Mouse (Mus musculus) heart, adult 9 months (tissue): ENCODE results near the gene Endou.

Experiments
- DNase-seq, 2 experiments: peaks; one replicate each; pipeline ENCODE4 v3.0.0; 2022; ENCODE audit warnings: low spot score in 2 of 2

Endou gene

DNA sequence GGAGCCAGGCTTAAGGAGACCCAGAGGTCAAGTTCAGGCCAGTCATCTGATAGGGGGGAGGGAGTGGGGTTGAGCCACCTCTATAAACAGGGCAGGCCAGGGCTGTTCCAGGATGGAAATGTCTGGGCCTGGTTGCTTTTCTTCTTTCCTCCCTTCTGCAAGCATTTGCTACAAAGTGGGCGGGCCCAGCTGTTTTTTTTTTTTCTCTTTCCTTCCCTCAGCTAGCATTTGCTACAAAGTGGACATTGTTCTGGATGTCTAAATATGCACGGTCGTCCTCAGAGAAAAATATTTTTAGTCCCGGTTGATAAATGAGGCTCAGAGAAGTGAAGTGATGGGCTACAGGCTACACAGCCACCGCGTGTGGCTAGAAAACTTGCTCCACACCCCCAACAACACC is 23.3 kb upstream of the Endou start:
- DNase-seq: no peak

DNA sequence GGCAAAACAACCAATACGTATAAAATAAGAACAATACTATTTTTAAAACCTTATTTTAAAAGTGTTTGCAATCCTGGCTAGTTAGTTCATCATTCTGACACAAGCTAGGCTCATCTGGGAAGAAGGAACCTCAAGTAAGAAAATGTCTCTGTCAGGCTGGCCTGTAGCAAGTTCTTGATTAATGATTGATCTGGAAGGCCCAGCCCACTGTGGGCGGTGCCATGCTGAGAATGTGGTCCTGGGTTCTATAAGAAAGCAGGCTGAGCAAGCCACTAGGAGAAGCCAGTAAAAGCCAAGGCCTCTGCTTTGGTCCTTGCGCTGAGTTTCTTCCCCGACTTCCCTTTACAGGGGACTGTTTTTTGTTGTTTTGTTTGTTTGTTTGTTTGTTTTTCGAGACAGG is 21.4 kb upstream of the Endou start:
- DNase-seq: no peak

DNA sequence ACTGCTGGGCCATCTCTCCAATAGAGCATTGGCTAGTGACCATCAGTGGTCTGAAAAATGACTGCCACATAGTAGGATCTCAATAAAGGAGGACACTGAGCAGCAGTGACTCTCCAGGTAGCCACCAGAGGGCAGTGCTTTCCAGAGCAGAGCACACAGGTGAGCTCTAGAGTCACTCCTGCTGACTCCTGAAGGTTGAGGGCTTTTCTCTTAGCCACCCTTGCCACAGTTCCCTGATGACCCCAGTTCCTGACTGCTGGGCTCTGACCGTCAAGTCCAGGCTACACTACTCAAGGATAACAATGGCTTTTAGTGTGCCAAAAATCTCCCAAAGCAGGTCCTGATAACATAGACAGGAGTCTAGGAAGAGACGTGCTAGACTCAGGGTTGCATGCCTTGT is 20.5 kb upstream of the Endou start:
- DNase-seq: peak; percentile 37 to 62

DNA sequence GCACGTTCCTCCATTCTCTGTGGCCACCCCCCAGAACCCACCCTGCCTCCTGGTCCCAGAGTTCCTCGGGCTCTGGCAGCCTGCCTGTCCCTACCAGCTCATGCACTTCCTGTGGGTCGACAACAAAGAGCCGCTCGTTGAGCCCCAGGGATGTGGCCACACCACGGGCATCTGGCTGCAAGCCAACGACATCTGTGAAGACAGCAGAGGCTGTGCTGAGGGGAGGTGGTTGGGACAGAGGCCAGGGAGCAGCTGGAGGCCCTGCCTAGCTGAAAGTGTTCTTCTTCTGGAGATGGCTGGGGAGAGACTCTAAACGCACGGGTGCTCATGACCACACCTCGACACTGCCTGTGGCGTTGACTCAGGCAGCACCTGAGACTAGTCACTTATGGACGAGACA is 19.6 kb upstream of the Endou start:
- DNase-seq: peak; percentile 51 to 63

DNA sequence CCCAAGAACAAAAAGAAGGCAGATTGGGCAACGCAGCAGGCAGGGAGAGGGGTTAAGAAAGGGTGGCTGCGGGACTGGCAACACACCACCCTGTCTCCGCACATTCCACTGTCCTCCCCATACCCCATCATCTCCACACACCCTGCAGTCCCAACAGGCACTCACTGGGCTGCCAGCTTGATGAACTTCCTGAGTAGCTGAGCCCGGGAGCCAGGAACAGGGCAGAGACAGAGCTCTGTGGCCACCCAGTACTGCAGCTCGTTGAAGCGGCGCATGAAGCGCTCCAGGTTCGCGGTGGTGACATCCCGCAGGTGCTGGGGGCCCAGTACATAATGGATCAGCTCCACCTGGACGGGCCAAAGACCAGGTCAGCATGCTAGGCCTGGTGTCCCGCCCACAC is 18.7 kb upstream of the Endou start:
- no peak for DNase-seq

DNA sequence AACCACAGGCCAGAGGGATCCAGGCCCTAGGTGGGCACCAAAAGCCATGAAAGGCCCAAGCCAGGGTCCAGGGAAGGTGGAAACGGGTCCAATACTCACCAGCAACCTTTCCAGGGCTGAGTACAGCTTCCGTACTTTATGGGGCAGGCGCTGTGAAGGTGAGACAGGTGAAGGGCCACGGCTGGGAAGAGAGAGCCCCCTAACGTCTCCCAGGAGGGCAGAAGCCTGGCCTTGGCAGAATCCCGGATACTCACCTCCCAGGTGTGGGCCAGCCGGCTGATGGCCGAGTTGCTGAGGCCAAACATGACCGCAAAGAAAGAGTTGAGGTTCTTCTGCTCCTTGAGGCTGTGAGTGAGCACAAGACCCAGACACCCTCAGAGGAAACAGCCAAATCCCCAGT is 18.3 kb upstream of the Endou start:
- no peak for DNase-seq

DNA sequence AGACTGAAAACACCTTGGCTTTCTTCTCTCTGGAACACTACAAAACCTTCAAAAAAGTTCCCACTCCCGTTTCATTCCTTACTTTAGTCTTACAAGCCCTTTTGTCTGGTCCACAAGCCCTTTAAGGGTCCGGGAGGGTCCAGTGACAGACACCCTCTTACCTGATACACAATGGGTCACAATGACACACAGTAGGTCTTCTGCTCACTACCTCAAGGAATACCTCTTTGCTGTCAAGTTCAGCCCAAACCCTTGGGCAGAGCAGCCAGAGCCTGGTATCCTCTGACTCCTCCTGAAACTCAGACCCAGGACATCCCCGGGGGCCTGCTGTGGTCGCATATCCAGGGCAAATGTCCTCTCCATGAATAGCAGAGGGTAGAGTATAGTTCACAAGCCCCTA is 17.8 kb upstream of the Endou start:
- DNase-seq: no peak

DNA sequence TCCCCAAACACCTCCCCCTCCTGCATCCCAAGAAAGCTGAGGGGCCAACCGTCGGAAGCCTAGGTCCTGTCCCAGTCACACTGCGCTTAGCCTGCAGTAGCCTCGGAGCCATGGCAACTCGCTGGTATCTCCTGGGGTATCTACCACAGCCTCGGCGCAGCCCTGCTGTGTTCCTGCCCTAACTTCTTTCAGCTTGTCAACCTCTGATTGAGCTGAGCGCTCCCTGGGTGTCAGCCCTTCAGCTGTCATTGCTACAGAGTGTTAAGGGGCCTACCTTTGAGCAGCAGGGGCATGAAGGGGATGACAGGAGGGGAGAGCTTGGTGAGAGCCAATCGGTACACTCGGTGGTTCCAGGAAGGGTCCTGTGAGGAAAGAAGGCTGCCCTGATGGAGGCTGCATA is 17.2 kb upstream of the Endou start:
- DNase-seq: no peak

DNA sequence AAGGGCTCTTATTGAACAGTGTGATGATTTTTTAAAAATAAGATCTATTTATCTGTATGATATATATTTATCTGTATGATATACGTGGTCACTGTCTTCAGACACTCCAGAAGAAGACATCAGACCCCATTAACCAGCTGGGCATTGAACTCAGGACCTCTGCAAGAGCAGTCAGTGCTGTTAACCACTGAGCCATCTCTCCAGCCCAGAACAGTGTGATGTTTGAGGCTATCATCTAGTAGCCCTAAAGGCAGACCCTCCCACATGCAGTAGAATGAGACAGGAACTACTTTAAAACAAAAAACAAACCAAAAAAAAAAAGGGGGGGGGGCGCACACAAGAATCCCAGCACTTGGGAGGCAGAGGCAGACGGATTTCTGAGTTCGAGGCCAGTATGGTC is 16.3 kb upstream of the Endou start:
- no peak for DNase-seq

DNA sequence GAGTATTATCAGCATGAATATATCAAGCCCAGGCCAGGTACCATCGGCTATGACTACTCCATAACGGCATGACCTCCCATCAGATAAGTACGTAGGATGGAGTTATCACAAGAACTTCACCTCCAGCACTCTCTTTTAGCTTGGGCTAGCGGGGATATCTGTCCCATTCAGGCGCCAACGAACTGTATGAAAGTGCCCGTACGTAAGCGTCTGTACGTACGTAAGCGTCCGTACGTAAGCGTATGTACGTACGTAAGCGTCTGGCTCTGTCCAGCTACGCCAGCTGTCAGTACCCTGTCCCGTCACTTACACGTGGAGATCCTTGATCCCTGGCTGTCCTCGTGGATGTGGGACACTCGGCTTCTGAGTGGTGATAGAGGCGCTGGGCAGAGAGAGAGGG is 15.6 kb upstream of the Endou start:
- DNase-seq: no peak

DNA sequence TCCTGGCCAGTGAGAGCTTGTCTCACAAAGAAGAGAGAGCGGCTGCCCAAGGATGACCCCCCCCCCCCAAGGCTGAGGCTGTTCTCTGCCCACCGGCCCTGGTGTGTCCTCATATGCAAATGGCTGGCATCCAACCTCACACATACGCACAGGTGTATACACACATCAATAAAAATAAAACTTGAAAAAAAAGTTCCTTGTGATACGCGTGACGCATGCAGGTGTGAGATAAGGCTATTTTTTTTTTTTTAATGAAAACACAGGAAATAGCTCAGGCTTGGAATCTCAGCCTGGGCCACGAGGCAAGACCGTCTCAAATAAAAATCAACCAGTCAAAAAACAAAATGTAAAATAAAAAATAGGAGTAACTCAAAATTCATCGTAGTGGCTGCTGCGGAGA is 15.1 kb upstream of the Endou start:
- no peak for DNase-seq

DNA sequence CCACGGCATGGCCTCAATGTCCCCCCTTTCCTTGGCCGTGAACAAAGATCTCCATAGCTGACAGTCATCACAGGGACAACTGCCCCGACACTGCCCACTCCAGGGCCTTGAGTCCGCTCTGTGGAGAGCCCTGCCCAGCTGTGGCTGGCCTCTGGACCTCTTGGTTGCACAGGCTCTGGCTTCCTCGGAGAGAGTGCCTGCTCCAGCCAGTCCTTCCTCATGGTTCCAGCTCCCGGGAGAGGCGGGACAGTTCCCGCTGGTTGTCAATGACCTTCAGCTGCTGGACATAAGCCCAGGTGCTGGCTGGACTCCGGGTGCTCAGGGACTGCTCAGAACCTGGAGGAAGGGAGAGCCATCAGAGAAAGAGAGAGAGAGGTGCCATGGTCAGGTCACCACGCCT is 14.2 kb upstream of the Endou start:
- DNase-seq: peak; percentile 81 to 83

DNA sequence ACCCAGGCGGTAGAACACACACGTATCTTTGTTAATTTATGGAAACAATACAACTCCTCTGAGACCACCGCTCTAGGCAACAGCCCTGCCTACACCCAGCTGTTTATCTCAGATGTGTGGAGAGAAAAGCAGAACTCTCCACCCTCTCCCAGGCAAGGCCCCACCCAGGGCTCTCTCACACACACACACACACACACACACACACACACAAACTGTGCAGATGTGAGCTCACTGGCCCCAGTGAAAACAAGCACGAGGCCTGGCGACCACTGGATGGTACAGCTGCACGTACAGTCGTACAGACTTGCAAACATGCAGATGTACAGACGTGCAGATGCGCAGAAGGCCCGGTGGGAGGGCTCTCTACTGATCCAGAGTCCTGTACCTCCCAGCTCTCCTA is 13.8 kb upstream of the Endou start:
- no peak for DNase-seq

DNA sequence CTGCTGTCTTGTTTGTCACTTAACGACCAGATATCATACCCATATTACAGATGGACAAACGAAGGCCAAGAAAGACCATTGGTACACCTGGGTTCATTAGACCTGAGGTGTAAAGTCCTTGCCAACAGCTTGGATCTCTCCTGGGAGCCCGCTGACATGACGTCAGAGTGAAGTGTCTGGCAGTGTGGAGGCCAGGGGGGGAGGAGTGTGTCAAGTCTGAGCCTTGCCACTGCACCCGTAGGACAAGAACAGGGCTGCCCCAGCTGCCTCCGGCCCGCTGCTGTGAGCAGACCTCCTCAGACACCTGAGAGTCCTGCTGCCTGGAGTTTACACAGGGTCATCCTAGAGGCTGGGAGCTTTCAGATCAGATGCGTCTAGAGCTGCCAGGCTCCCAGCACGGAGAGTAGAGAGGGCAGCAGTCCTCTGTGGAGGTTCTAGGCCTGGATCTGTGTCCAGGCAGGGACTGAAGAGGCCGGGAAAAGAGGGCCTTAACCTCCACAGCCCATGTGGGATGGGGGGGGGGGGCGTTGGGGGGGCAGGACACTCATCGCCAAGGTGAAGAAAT is 12.9 kb upstream of the Endou start:
- no peak for DNase-seq

DNA sequence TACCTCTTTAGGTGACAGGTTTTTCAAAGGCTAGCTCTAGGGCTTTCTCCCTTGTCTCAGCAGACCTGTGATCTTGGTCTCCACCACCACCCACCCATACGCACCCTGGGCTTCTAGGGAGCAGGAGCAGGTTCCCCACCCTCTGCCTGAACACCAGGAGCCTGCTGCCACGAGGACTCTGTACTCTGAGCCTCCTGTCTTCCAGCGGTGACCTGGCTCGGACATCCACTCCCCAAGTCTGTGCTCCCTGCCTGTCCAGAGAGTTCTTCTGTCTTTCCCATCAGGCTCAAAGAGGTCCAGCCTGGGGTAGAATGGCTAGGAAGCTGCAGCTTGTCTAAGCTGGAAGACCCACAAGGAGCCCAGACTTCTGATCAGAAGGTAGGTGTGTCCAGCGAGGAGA is 12.1 kb upstream of the Endou start:
- no peak for DNase-seq

DNA sequence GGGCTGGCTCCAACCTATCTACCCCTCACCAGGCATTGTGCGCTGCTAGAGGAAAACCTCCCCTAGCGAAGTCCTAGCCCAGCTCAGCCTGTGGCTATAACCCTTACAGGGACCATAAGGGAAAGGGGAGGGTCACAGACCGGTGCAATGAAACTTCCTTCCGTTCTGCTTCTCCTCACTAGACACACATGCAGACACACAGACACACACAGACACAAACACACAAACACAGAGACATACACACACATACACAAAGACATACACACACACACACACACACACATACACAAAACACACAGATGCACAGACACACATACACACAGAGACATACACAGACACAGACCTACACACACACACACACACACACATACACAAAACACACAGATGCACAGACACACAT is 11.5 kb upstream of the Endou start:
- DNase-seq: no peak

DNA sequence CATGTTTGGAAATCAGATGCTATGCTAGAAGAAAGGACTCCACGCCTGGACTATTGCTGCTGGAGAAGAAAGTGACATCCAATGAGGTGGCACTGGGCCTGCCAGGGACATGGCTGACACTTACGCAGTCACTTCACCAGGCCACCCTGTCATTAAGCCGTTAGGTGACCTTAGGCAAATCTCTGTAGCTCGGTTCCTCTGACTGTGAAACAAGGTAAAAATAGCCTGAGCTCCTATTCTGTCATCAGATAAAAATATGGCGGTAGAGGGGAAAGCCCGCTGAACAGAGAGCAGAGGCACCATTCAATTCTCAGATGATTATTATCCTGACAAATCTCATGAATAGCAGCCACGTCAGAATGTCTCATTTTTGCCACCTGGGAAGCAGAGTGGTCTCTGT is 10.9 kb upstream of the Endou start:
- DNase-seq: no peak

DNA sequence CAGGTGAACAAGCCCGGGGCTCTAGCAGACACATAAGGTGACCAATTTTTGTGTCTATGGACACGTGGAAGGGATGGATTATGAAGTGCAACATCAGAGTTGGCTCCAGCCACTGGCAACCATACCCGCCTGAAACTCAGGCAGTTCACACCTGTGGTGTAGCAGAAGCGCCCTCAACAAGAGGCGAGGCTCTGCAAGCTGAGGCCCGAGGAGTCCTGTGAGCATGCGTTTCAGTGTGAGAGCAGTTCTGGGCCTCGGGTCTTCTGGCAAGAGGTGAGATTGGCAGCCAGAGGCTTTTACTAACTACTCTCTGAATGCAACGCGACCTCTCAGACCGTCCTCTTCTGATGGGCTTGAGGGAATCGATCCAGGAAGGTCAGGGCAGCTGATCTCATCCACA is 10.5 kb upstream of the Endou start:
- DNase-seq: no peak

DNA sequence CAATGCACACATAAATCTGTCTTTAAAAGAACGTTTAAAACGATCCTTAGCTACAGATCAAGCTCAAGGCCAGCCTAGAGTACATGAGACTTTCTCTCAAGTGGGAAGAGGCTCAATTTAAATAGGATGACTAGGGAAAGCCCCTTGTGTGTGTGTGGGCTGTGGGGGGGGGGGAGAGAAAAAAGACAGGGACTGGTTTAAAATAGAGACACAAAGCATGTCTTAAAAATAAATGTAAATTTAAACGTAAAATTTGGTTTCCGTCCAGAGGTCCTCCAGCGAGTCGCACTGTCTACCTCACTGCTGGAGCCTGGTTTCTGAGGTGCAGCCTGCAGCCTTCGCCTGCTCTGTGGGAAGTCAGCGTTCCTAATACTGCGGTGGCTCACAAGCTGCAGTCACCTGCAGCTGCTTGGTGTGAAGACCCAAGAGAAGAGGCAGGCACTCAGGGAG is 9.2 kb upstream of the Endou start:
- no peak for DNase-seq

DNA sequence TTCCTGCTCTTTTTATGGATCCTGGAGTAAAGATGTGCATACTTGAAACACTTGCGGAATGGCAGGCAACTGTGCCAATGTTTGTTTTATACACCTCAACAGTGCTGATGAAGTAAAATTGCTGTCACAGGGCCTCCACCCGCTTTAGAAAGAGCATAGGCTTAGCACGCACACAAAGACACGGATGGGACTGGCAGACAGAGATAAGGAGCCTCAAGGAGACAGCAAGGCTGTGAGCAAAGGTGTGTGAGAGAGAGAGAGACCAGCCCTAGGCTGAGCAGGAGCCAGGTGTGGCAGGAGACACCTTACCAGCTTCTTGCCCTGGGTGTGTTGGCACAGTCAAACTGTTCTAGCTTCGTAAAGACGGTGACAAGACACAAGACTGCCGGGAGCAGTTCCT is 7.8 kb upstream of the Endou start:
- no peak for DNase-seq

DNA sequence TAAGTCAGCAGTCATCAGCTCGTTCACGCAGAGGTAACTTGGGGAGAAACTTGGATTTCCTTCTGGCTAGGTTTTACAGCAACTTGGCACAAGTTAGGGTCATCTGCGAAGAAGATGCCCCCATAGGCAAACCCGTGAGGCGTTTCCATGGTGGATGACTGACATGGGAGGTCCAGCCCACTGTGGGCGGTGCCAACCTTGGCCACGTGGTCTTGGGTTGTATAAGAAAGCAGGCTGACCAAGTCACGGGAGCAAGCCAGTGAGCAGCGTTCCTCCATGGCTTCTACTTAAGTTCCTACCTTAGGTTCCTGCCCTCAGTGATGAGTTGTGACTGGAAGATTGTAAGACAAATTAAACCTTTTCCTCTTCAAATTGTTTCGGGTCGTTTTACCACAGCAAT is 849 bp upstream of the Endou start:
- DNase-seq: no peak

DNA sequence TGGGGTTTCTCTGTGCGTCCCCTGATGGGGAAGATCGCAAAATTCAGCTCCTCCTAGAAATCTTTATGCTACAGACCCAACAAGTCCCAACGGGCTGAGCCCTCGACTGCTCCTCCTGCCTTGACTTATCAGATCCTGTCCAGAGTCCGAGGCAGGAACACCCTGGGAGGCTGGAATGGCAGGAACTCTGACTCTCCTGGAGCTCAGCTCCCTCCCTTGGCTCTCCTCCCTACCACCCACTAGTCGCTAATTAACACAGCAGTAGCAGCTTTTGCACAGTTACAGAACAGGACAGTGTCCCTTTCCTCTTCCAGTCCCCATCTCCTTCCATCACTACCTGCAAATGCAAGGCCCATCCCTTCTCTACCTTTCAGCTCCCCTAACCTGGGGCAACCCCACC is 774 bp downstream of the Endou start:
- no peak for DNase-seq

DNA sequence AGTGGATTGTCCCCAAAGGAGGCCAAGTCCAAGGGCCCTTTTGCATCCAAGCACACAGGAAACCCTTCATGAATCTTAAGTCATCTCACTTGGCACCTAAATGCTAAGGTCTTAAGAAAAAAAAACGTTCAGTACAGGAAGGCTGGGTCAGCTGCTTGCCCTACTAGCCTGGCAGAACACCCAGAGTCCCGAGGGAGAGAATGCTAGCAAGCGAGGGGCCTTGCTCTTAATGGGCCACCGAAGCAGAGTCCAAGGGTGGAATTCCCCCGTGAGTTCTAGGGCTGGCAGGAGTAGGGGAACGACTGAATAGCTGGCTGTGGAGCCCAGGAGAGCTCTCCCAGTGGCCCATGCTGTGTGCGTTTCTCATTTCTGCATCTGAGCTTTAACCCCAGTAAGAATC is 2.3 kb downstream of the Endou start:
- DNase-seq: peak in 1 of 2 experiments; percentile 49

DNA sequence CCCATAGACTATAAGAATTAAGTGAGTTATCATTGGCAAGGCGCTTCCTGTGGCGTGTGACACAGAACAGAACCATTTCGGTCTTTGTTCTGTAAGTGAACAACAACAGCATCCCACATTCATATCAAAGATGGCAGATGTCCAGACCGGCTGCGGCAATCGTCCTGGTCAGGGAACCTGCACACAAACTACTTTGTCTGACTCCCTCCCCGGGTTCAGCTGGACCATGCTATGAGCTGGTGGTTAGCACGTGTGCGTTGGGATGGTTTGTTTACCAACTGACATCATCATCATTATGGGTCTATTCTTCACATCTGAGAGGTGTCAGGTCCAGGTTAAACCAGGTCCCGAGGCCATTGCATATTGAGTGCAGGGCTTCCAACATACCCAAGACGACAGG is 2.7 kb downstream of the Endou start:
- DNase-seq: peak in 1 of 2 experiments; percentile 43

DNA sequence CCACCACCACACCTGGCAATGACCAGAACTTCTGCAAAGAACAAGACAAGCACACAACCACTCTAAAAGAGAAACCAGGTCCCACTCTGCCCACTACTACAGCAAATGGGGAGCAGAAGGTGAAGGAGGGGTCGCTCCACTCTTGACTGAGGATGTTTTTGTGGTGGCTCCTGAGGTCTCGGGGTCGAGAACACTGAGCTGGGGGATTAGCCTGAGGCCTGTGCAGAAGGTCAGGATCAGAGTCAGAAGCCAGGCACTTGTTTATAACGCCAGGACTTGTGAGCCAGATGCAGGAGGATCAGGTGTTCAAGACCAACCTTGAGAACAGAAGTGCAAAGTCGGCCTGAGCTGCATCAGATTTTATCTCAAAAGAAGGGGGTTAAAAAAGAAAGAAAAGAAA is 3.6 kb downstream of the Endou start:
- DNase-seq: no peak
